Mouse (Mus musculus): Measurements from ENCODE around the gene Efr3b. TPM values are rescaled to one million over a fixed set of nuclear protein-coding genes. Genes with fewer than 3 reads are reported as not detected.

Gene Efr3b
- polyA plus RNA-seq, 1 experiment: 0.97 TPM

- no peaks in the 10 kb centered on the region; the same call in 1 of the 2 replicates for H3K4me1 ChIP-seq (ENCODE audit: control insufficient read depth, insufficient read depth, insufficient read length)
- no peak overlapping the region for H3K27ac ChIP-seq (ENCODE audit: insufficient read depth, low read length)
- no peaks in the 10 kb centered on the region for H3K27me3 ChIP-seq (ENCODE audit: control insufficient read depth, insufficient read depth, low read length)
- no peaks in the 10 kb centered on the region; the same call in 1 of the 2 replicates for H3K36me3 ChIP-seq (ENCODE audit: control insufficient read depth, insufficient read depth, low read length)
- TF ChIP-seq CTCF (IDR thresholded peaks at IDR 0.05; ENCODE audit: extremely low read depth, insufficient read depth, insufficient read length, insufficient replicate concordance) (no peak), POLR2A (IDR thresholded peaks at IDR 0.05; ENCODE audit: low read depth, low read length) (no peak)
- DNase-seq (ENCODE audit: low read depth in 1 of 2, low spot score in 2 of 2): no peak
- H3K4me3 ChIP-seq (ENCODE audit: extremely low read depth, insufficient read depth, insufficient read length): no peak overlapping the region
- WGBS: 77% methylated on average over 3 of the region's 3 CpGs
Measured at GRCm38 (mm10) chr12:3918577-3918976, 120.1 kb downstream of the Efr3b start.

- 30% methylated on average over 14 of the region's 14 CpGs for WGBS
- no peak overlapping the region for H3K4me3 ChIP-seq (ENCODE audit: extremely low read depth, insufficient read depth, insufficient read length)
- H3K27ac ChIP-seq (ENCODE audit: insufficient read depth, low read length): no peak overlapping the region
Measured at GRCm38 (mm10) chr12:3917668-3918341, 120.9 kb downstream of the Efr3b start.

GRCm38 (mm10) chr12:3915852-3916251, 122.9 kb downstream of the Efr3b start:
- Histone ChIP-seq H3K27me3 (ENCODE audit: control insufficient read depth, insufficient read depth, low read length) (no peaks in the 10 kb centered on the region), H3K4me3 (ENCODE audit: extremely low read depth, insufficient read depth, insufficient read length) (no peak overlapping the region), H3K36me3 (ENCODE audit: control insufficient read depth, insufficient read depth, low read length) (no peaks in the 10 kb centered on the region; the same call in 1 of the 2 replicates), H3K27ac (ENCODE audit: insufficient read depth, low read length) (no peak overlapping the region), H3K4me1 (ENCODE audit: control insufficient read depth, insufficient read depth, insufficient read length) (no peaks in the 10 kb centered on the region; the same call in 1 of the 2 replicates)
- DNase-seq (ENCODE audit: low read depth in 1 of 2, low spot score in 2 of 2): no peak
- TF ChIP-seq CTCF (IDR thresholded peaks at IDR 0.05; ENCODE audit: extremely low read depth, insufficient read depth, insufficient read length, insufficient replicate concordance) (no peak), POLR2A (IDR thresholded peaks at IDR 0.05; ENCODE audit: low read depth, low read length) (no peak)
- 86% methylated on average over 3 of the region's 3 CpGs for WGBS

More at GRCm38 (mm10) chr12:3917668-3918341, 120.9 kb downstream of the Efr3b start:
- TF ChIP-seq CTCF (IDR thresholded peaks at IDR 0.05; ENCODE audit: extremely low read depth, insufficient read depth, insufficient read length, insufficient replicate concordance) (no peak), POLR2A (IDR thresholded peaks at IDR 0.05; ENCODE audit: low read depth, low read length) (no peak)
- no peaks in the 10 kb centered on the region; the same call in 1 of the 2 replicates for H3K4me1 ChIP-seq (ENCODE audit: control insufficient read depth, insufficient read depth, insufficient read length)
- no peaks in the 10 kb centered on the region for H3K27me3 ChIP-seq (ENCODE audit: control insufficient read depth, insufficient read depth, low read length)
- no peak for DNase-seq (ENCODE audit: low read depth in 1 of 2, low spot score in 2 of 2)
- H3K36me3 ChIP-seq (ENCODE audit: control insufficient read depth, insufficient read depth, low read length): no peaks in the 10 kb centered on the region; the same call in 1 of the 2 replicates

Other genes with a start within 250 kb of the Efr3b start
- gene Dnmt3a, start 232.9 kb downstream of the Efr3b start, polyA plus RNA-seq (2012; rRNA removed): 19.3 and 22.4 TPM in 2 replicates
- gene Pomc, start 84.0 kb downstream of the Efr3b start, polyA plus RNA-seq (2012; rRNA removed): 0.39 and 0.44 TPM in 2 replicates
- 5.4 and 6.1 TPM in 2 replicates for gene Dnajc27, start 43.7 kb upstream of the Efr3b start, polyA plus RNA-seq (2012; rRNA removed)
- gene Adcy3, start 94.2 kb upstream of the Efr3b start, polyA plus RNA-seq (2012; rRNA removed): 9.0 and 9.6 TPM in 2 replicates
- 3.4 and 4.1 TPM in 2 replicates for gene Ptrhd1, start 195.1 kb upstream of the Efr3b start, polyA plus RNA-seq (2012; rRNA removed)
- gene Cenpo, start 195.4 kb upstream of the Efr3b start, polyA plus RNA-seq (2012; rRNA removed): 10.6 and 13.1 TPM in 2 replicates

Measured in spleen, adult 2 months (tissue).